Mouse (Mus musculus): Measurements from ENCODE around the gene Zranb1. TPM values are rescaled to one million over a fixed set of nuclear protein-coding genes. Genes with fewer than 3 reads are reported as not detected.

Gene Zranb1
- polyA plus RNA-seq, 1 experiment, result 4.2 TPM

DNA sequence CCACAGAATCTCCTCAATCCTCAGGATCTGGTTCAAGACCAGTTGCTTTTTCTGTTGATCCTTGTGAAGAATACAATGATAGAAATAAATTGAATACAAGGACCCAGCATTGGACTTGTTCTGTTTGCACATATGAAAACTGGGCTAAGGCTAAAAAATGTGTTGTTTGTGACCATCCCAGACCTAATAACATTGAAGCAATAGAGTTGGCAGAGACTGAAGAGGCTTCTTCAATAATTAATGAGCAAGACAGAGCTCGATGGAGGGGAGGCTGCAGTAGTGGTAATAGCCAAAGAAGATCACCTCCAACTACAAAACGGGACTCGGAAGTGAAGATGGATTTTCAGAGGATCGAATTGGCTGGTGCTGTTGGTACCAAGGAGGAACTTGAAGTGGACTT is 19.0 kb downstream of the Zranb1 start:
- DNase-seq (ENCODE audit: low read depth in 1 of 2, low spot score in 2 of 2), result no peak
- no peaks in the 10 kb centered on the region for H3K36me3 ChIP-seq (ENCODE audit: control insufficient read depth, insufficient read depth, low read length)
- no peaks in the 10 kb centered on the region for H3K27me3 ChIP-seq (ENCODE audit: control insufficient read depth, insufficient read depth, low read length)
- WGBS, result 94% methylated on average over 4 of the region's 4 CpGs
- H3K27ac ChIP-seq (ENCODE audit: insufficient read depth, low read length), result no peak overlapping the region
- H3K4me1 ChIP-seq (ENCODE audit: control insufficient read depth, insufficient read depth, insufficient read length), result no peaks in the 10 kb centered on the region
- no peak overlapping the region for H3K4me3 ChIP-seq (ENCODE audit: extremely low read depth, insufficient read depth, insufficient read length)
- TF ChIP-seq POLR2A (IDR thresholded peaks at IDR 0.05; ENCODE audit: low read depth, low read length) (no peak), CTCF (IDR thresholded peaks at IDR 0.05; ENCODE audit: extremely low read depth, insufficient read depth, insufficient read length, insufficient replicate concordance) (no peak)

DNA sequence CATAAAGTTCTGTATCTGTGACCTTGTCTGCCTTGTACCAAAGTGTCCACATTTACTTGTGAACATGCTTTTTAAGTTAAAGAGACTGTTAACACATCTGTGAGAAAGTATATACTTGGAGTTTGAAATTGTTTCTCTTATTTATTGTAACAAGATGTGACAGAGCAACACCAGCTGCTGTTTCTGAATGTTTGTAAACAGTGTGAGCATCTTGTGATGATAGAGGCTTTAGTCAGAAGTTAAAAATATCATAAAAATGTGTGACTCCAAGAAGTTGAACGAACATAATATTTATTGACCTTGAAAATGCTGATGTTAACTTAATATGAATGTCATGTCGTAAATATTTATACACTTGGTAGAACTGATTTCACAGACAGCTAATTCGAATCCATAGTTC is 19.7 kb downstream of the Zranb1 start:
- Histone ChIP-seq H3K27ac (ENCODE audit: insufficient read depth, low read length) (no peak overlapping the region), H3K4me3 (ENCODE audit: extremely low read depth, insufficient read depth, insufficient read length) (no peak overlapping the region), H3K27me3 (ENCODE audit: control insufficient read depth, insufficient read depth, low read length) (no peaks in the 10 kb centered on the region), H3K36me3 (ENCODE audit: control insufficient read depth, insufficient read depth, low read length) (no peaks in the 10 kb centered on the region), H3K4me1 (ENCODE audit: control insufficient read depth, insufficient read depth, insufficient read length) (no peaks in the 10 kb centered on the region)
- no peak for DNase-seq (ENCODE audit: low read depth in 1 of 2, low spot score in 2 of 2)
- WGBS, result 89% methylated on average over 3 of the region's 3 CpGs
- no peak for TF ChIP-seq POLR2A (IDR thresholded peaks at IDR 0.05; ENCODE audit: low read depth, low read length)

DNA sequence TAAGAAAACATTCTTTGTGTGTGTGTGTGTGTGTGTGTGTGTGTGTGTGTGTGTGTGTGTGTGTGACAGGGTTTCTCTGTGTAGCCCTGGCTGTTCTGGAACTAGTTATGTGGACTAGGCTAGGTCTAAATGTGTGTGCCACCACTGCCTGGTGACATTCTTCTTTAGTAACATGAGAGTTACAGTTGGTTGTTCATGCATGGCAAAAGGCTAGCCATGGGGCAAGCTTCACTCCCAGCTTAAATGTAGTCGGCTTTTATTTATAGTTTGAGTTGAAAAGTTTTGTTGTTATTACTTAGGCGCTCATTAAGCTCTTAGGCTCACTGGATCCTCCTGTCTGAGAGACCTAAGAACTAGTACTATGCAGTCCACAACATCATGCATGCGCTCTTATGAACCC is 33.5 kb downstream of the Zranb1 start:
- no peaks in the 10 kb centered on the region for H3K4me1 ChIP-seq (ENCODE audit: control insufficient read depth, insufficient read depth, insufficient read length)
- no peak overlapping the region for H3K27ac ChIP-seq (ENCODE audit: insufficient read depth, low read length)
- no peak for DNase-seq (ENCODE audit: low read depth in 1 of 2, low spot score in 2 of 2)
- TF ChIP-seq POLR2A (IDR thresholded peaks at IDR 0.05; ENCODE audit: low read depth, low read length) (no peak), CTCF (IDR thresholded peaks at IDR 0.05; ENCODE audit: extremely low read depth, insufficient read depth, insufficient read length, insufficient replicate concordance) (no peak)
- H3K36me3 ChIP-seq (ENCODE audit: control insufficient read depth, insufficient read depth, low read length), result peaks cover 5% of the 10 kb centered on the region
- WGBS, result 89% methylated on average over 3 of the region's 3 CpGs
- H3K27me3 ChIP-seq (ENCODE audit: control insufficient read depth, insufficient read depth, low read length), result no peaks in the 10 kb centered on the region
- no peak overlapping the region for H3K4me3 ChIP-seq (ENCODE audit: extremely low read depth, insufficient read depth, insufficient read length)

DNA sequence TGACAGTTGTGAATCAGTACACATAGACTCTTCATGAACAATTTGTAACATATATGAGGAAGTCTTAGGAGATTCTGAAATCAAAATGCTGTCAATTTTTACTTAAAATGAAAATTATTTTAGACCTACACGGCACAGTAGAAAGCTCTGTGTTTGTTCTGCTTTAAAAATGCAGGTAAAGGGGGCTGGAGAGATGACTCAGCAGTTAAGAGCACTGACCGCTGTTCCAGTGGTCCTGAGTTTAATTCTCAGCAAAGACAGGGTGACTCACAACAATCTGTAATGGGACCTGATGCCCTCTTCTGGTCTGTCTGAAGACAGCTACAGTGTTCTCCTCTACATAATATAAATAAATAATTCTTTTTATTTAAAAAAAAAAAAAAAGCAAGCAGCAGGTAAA is 34.8 kb downstream of the Zranb1 start:
- Histone ChIP-seq H3K4me1 (ENCODE audit: control insufficient read depth, insufficient read depth, insufficient read length) (no peaks in the 10 kb centered on the region), H3K4me3 (ENCODE audit: extremely low read depth, insufficient read depth, insufficient read length) (no peak overlapping the region), H3K27ac (ENCODE audit: insufficient read depth, low read length) (no peak overlapping the region), H3K27me3 (ENCODE audit: control insufficient read depth, insufficient read depth, low read length) (no peaks in the 10 kb centered on the region), H3K36me3 (ENCODE audit: control insufficient read depth, insufficient read depth, low read length) (peaks cover 5% of the 10 kb centered on the region)
- no peak for DNase-seq (ENCODE audit: low read depth in 1 of 2, low spot score in 2 of 2)
- WGBS, result 90% methylated on average over 2 of the region's 2 CpGs
- TF ChIP-seq CTCF (IDR thresholded peaks at IDR 0.05; ENCODE audit: extremely low read depth, insufficient read depth, insufficient read length, insufficient replicate concordance) (no peak), POLR2A (IDR thresholded peaks at IDR 0.05; ENCODE audit: low read depth, low read length) (no peak)

DNA sequence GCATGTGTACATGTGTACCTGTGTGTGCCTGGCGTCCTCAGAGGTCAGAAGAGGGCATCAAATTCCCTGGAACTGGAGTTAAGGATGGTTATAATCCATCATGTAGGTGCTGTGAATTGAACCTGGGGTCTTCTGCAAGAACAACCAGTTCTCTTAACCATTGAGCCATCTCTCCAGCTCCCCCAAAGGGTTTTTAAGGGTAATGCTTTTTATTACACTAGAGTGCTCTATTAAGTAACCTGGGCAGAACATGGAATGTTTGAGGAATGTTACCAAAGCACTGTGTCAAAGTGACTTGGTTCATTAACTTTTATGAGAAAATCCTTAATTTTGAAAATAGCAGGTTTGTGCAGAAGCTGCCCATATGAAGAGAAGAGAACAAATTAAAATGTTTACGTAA is 41.1 kb downstream of the Zranb1 start:
- DNase-seq (ENCODE audit: low read depth in 1 of 2, low spot score in 2 of 2), result no peak
- H3K4me3 ChIP-seq (ENCODE audit: extremely low read depth, insufficient read depth, insufficient read length), result no peak overlapping the region
- peaks cover 14% of the 10 kb centered on the region for H3K36me3 ChIP-seq (ENCODE audit: control insufficient read depth, insufficient read depth, low read length)
- no peaks in the 10 kb centered on the region for H3K4me1 ChIP-seq (ENCODE audit: control insufficient read depth, insufficient read depth, insufficient read length)
- no peaks in the 10 kb centered on the region for H3K27me3 ChIP-seq (ENCODE audit: control insufficient read depth, insufficient read depth, low read length)
- H3K27ac ChIP-seq (ENCODE audit: insufficient read depth, low read length), result no peak overlapping the region
- TF ChIP-seq CTCF (IDR thresholded peaks at IDR 0.05; ENCODE audit: extremely low read depth, insufficient read depth, insufficient read length, insufficient replicate concordance) (no peak), POLR2A (IDR thresholded peaks at IDR 0.05; ENCODE audit: low read depth, low read length) (no peak)
- 92% methylated on average over 2 of the region's 2 CpGs for WGBS

GRCm38 (mm10) chr7:132976079-132976478 is 45.1 kb downstream of the Zranb1 start:
- no peak overlapping the region for H3K27ac ChIP-seq (ENCODE audit: insufficient read depth, low read length)
- TF ChIP-seq POLR2A (IDR thresholded peaks at IDR 0.05; ENCODE audit: low read depth, low read length) (no peak), CTCF (IDR thresholded peaks at IDR 0.05; ENCODE audit: extremely low read depth, insufficient read depth, insufficient read length, insufficient replicate concordance) (no peak)
- H3K36me3 ChIP-seq (ENCODE audit: control insufficient read depth, insufficient read depth, low read length), result peaks cover 15% of the 10 kb centered on the region
- no peak overlapping the region for H3K4me3 ChIP-seq (ENCODE audit: extremely low read depth, insufficient read depth, insufficient read length)
- no peak for DNase-seq (ENCODE audit: low read depth in 1 of 2, low spot score in 2 of 2)
- WGBS, result 94% methylated on average over 2 of the region's 2 CpGs
- H3K4me1 ChIP-seq (ENCODE audit: control insufficient read depth, insufficient read depth, insufficient read length), result no peaks in the 10 kb centered on the region
- H3K27me3 ChIP-seq (ENCODE audit: control insufficient read depth, insufficient read depth, low read length), result no peaks in the 10 kb centered on the region

DNA sequence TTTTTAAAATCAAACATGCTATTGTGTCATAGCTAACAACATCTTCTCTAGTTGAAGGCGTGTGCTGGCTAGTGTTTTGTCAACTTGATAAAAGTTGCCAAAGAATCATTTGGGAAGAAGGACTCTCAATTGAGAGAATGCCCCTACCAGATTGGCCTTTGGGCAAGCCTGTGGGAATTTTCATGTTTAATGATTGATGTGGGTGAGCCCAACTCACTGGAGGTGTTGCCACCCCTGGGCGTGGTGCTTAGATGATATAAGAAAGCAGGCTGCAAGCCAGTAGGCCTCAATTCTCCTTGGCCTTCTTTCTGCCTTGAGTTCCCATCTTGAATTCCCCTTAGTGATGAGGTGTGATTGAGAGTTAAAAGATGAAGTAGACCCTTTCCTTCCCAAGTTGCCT is 47.0 kb downstream of the Zranb1 start:
- 95% methylated on average over 2 of the region's 2 CpGs for WGBS
- TF ChIP-seq POLR2A (IDR thresholded peaks at IDR 0.05; ENCODE audit: low read depth, low read length) (no peak), CTCF (IDR thresholded peaks at IDR 0.05; ENCODE audit: extremely low read depth, insufficient read depth, insufficient read length, insufficient replicate concordance) (no peak)
- DNase-seq (ENCODE audit: low read depth in 1 of 2, low spot score in 2 of 2), result no peak
- no peaks in the 10 kb centered on the region for H3K27me3 ChIP-seq (ENCODE audit: control insufficient read depth, insufficient read depth, low read length)
- no peak overlapping the region for H3K4me3 ChIP-seq (ENCODE audit: extremely low read depth, insufficient read depth, insufficient read length)
- no peak overlapping the region for H3K27ac ChIP-seq (ENCODE audit: insufficient read depth, low read length)
- peaks cover 19% of the 10 kb centered on the region for H3K36me3 ChIP-seq (ENCODE audit: control insufficient read depth, insufficient read depth, low read length)
- H3K4me1 ChIP-seq (ENCODE audit: control insufficient read depth, insufficient read depth, insufficient read length), result no peaks in the 10 kb centered on the region

Data from spleen, adult 2 months (tissue).